Mouse (Mus musculus) adrenal gland, postnatal 0 days (tissue): ENCODE measurements around the gene Alkbh7. TPM values are rescaled to one million over a fixed set of nuclear protein-coding genes. Genes with fewer than 3 reads are reported as not detected.

ENCODE experiments used
- polyA plus RNA-seq: library from polyadenylated mRNA; unstranded; fragments of >200 nt; fragmentation: Nextera tagmentation; extraction: Ambion mirVana; gene quantifications from 2 replicates; pipeline ENCODE4 v1.2.1, GENCODE M21; 2015

The Alkbh7 gene
- polyA plus RNA-seq, result 112 TPM in 2 replicates

GRCm38 (mm10) chr17:56997029-56997667, at the start of gene Alkbh7:
Alkbh7 (plus strand) TSS chr17:56997339.

GRCm38 (mm10) chr17:56982013-56982412, 15.1 kb upstream of the Alkbh7 start, which contains the start of gene Acer1:
Acer1 (minus strand) TSS chr17:56982126.

GRCm38 (mm10) chr17:56990115-56990746, 6.9 kb upstream of the Alkbh7 start, which contains the start of gene Clpp:
Clpp (plus strand) TSS chr17:56990305.

GRCm38 (mm10) chr17:56999968-57000609, 3.0 kb downstream of the Alkbh7 start, which contains the start of gene Pspn:
Pspn (minus strand) TSS chr17:57000018.

GRCm38 (mm10) chr17:57011236-57012141, 14.3 kb downstream of the Alkbh7 start, which contains the start of the genes Gtf2f1 and Gm17949:
Gtf2f1 (minus strand) TSS chr17:57011288.
Gm17949 (plus strand) TSS chr17:57011469.

GRCm38 (mm10) chr17:57030931-57031660, 34.0 kb downstream of the Alkbh7 start, which contains the start of gene Khsrp:
Khsrp (minus strand) TSS chr17:57031522.

GRCm38 (mm10) chr17:57041554-57041953, 44.4 kb downstream of the Alkbh7 start, which contains the start of gene Slc25a41:
Slc25a41 (minus strand) TSS chr17:57041654.

Other genes starting within 250 kb of the Alkbh7 start
- gene Nrtn, start 239.8 kb upstream of the Alkbh7 start, polyA plus RNA-seq, result 14.4 and 16.2 TPM in 2 replicates
- gene Dus3l, start 232.6 kb upstream of the Alkbh7 start, polyA plus RNA-seq, result 26.3 and 33.9 TPM in 2 replicates
- 0.17 and 0.46 TPM in 2 replicates for gene Prr22, start 227.1 kb upstream of the Alkbh7 start, polyA plus RNA-seq
- gene Rfx2, start 166.3 kb upstream of the Alkbh7 start, polyA plus RNA-seq, result 2.0 and 3.3 TPM in 2 replicates
- gene Acsbg2, start 122.9 kb upstream of the Alkbh7 start, polyA plus RNA-seq, result not detected in 2 replicates
- gene 1700061G19Rik, start 121.9 kb upstream of the Alkbh7 start, polyA plus RNA-seq, result 0.19 and 0.26 TPM in 2 replicates
- 13.6 and 14.1 TPM in 2 replicates for gene Mllt1, start 61.9 kb upstream of the Alkbh7 start, polyA plus RNA-seq
- not detected in 2 replicates for gene Acer1, start 15.2 kb upstream of the Alkbh7 start, polyA plus RNA-seq
- gene Clpp, start 7.0 kb upstream of the Alkbh7 start, polyA plus RNA-seq, result 117 and 163 TPM in 2 replicates
- 4.4 and 7.9 TPM in 2 replicates for gene Pspn, start 2.7 kb downstream of the Alkbh7 start, polyA plus RNA-seq
- gene Gtf2f1, start 13.9 kb downstream of the Alkbh7 start, polyA plus RNA-seq, result 29.7 and 47.9 TPM in 2 replicates
- 0.35 and 0.37 TPM in 2 replicates for gene Gm17949, start 14.1 kb downstream of the Alkbh7 start, polyA plus RNA-seq
- gene Khsrp, start 34.2 kb downstream of the Alkbh7 start, polyA plus RNA-seq, result 20.2 and 25.9 TPM in 2 replicates
- gene Slc25a41, start 44.3 kb downstream of the Alkbh7 start, polyA plus RNA-seq, result not detected in 2 replicates
- 2.0 and 3.5 TPM in 2 replicates for gene Crb3, start 61.8 kb downstream of the Alkbh7 start, polyA plus RNA-seq
- gene Slc25a23, start 62.5 kb downstream of the Alkbh7 start, polyA plus RNA-seq, result 12.5 and 14.0 TPM in 2 replicates
- 0.93 and 2.0 TPM in 2 replicates for gene Dennd1c, start 81.2 kb downstream of the Alkbh7 start, polyA plus RNA-seq
- 28.5 and 110 TPM in 2 replicates for gene Tubb4a, start 90.4 kb downstream of the Alkbh7 start, polyA plus RNA-seq
- gene Tnfsf9, start 108.0 kb downstream of the Alkbh7 start, polyA plus RNA-seq, result 1.5 and 1.6 TPM in 2 replicates
- gene Cd70, start 152.4 kb downstream of the Alkbh7 start, polyA plus RNA-seq, result not detected in 2 replicates
- 0.14 and 0.28 TPM in 2 replicates for gene Tnfsf14, start 196.8 kb downstream of the Alkbh7 start, polyA plus RNA-seq
- gene C3, start 230.8 kb downstream of the Alkbh7 start, polyA plus RNA-seq, result 63.5 and 85.8 TPM in 2 replicates